Mouse (Mus musculus): ENCODE measurements around the gene Manba.
A peak's percentile ranks its signal among the peaks of the same experiment; 100 is the strongest.

Gene Manba

GRCm38 (mm10) chr3:135585482-135585881 lies 100.1 kb downstream of the Manba start:
- TF ChIP-seq GATA4 (IDR thresholded peaks at IDR 0.05; ENCODE audit: insufficient replicate concordance, low read length) = no peak

- no peak for TF ChIP-seq GATA4 (IDR thresholded peaks at IDR 0.05; ENCODE audit: insufficient replicate concordance, low read length)
Observed at GRCm38 (mm10) chr3:135586060-135586459, 100.6 kb downstream of the Manba start.

- TF ChIP-seq GATA4 (IDR thresholded peaks at IDR 0.05; ENCODE audit: insufficient replicate concordance, low read length) = no peak
Observed at GRCm38 (mm10) chr3:135586471-135586880, 101.1 kb downstream of the Manba start.

GRCm38 (mm10) chr3:135590471-135590870 lies 105.1 kb downstream of the Manba start:
- no peak for TF ChIP-seq GATA4 (IDR thresholded peaks at IDR 0.05; ENCODE audit: insufficient replicate concordance, low read length)

- no peak for TF ChIP-seq GATA4 (IDR thresholded peaks at IDR 0.05; ENCODE audit: insufficient replicate concordance, low read length)
Observed at GRCm38 (mm10) chr3:135591376-135591775, 106.0 kb downstream of the Manba start.

- no peak for TF ChIP-seq GATA4 (IDR thresholded peaks at IDR 0.05; ENCODE audit: insufficient replicate concordance, low read length)
Observed at GRCm38 (mm10) chr3:135592011-135592410, 106.6 kb downstream of the Manba start.

GRCm38 (mm10) chr3:135594238-135594917 lies 109.0 kb downstream of the Manba start:
- no peak for TF ChIP-seq GATA4 (IDR thresholded peaks at IDR 0.05; ENCODE audit: insufficient replicate concordance, low read length)

GRCm38 (mm10) chr3:135597014-135597413 lies 111.6 kb downstream of the Manba start:
- TF ChIP-seq GATA4 (IDR thresholded peaks at IDR 0.05; ENCODE audit: insufficient replicate concordance, low read length) = peak; percentile 81; the same call in 1 of the 2 replicates

GRCm38 (mm10) chr3:135598355-135598754 lies 112.9 kb downstream of the Manba start:
- no peak for TF ChIP-seq GATA4 (IDR thresholded peaks at IDR 0.05; ENCODE audit: insufficient replicate concordance, low read length)

GRCm38 (mm10) chr3:135602731-135603130 lies 117.3 kb downstream of the Manba start:
- no peak for TF ChIP-seq GATA4 (IDR thresholded peaks at IDR 0.05; ENCODE audit: insufficient replicate concordance, low read length)

- TF ChIP-seq GATA4 (IDR thresholded peaks at IDR 0.05; ENCODE audit: insufficient replicate concordance, low read length) = no peak
Observed at GRCm38 (mm10) chr3:135604626-135605417, 119.4 kb downstream of the Manba start.

GRCm38 (mm10) chr3:135605474-135605873 lies 120.1 kb downstream of the Manba start:
- no peak; the same call in 1 of the 2 replicates for TF ChIP-seq GATA4 (IDR thresholded peaks at IDR 0.05; ENCODE audit: insufficient replicate concordance, low read length)

- no peak for TF ChIP-seq GATA4 (IDR thresholded peaks at IDR 0.05; ENCODE audit: insufficient replicate concordance, low read length)
Observed at GRCm38 (mm10) chr3:135606592-135606991, 121.2 kb downstream of the Manba start.

- TF ChIP-seq GATA4 (IDR thresholded peaks at IDR 0.05; ENCODE audit: insufficient replicate concordance, low read length) = no peak
Observed at GRCm38 (mm10) chr3:135607021-135607420, 121.6 kb downstream of the Manba start.

- no peak for TF ChIP-seq GATA4 (IDR thresholded peaks at IDR 0.05; ENCODE audit: insufficient replicate concordance, low read length)
Observed at GRCm38 (mm10) chr3:135607660-135608473, 122.5 kb downstream of the Manba start.
